Mouse (Mus musculus) left cerebral cortex, postnatal 10 days (tissue): Measurements from ENCODE around the gene Il12rb1. TPM values are rescaled to one million over a fixed set of nuclear protein-coding genes. Genes with fewer than 3 reads are reported as not detected.

ENCODE experiments used
- DNase-seq, 2 experiments: peaks; one replicate each; pipeline ENCODE4 v3.0.0; 2021 to 2022; ENCODE audit warnings: low spot score in 2 of 2, mixed read lengths in 1 of 2; ENCODE audit errors: extremely low spot score in 1 of 2
- intact Hi-C: fragments of 180-260 bp; cut with DNase I; formaldehyde crosslinking; loops from one replicate; pipeline ENCODE4 v1.15.1; 2025
- total RNA-seq, 2 experiments: library from RNA; stranded (reverse); gene quantifications; 2 replicates each; pipeline ENCODE4 v1.2.3; 2021

The Il12rb1 gene
- total RNA-seq, 2 experiments from 2014 or later, result 0.13 to 0.28 TPM

- intact Hi-C loops, result no loop called here
- no peak for DNase-seq
These were observed 36.2 kb upstream of the Il12rb1 start for GRCm38 (mm10) chr8:70772075-70772474.

DNA sequence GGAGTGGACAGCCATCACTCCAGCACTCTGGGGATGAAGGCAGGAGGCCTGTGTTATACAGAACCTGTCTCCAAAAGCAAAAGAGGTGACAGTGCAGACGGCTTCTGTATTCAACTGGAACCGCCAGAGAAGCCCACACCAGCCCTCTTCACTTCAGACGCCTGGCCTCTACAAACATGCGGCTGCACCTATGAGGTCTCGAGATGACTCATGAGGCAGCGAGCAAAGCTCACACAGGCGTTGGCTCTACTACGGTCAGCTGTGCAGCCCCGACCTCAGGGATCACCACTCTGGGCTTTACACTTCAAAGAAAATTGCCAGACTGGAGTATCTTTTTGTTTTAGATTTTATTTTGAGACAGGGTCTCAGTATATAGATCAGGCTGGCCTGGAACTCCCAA lies 35.4 kb upstream of the Il12rb1 start:
- DNase-seq, result no peak
- intact Hi-C loops, result no loop called here

DNA sequence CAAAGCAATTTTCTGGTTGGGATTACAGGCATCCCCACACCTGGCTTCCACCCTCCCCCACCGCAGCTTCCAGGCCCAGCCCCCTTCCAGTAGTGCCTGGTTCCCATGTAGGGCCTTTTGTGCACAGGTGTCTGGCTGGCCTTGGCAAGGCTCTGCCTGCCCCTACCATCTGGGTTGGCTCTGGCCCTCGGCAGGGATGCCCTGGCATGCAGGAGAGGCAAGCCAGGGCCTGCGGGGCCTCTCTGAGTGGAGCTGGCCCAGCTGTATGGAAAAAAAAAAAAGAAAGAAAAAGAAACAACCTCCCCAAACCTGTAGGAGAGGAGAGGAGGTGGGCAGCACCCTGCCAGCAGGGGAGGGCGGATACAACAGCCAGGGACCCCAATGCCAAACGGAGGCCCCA lies 34.8 kb upstream of the Il12rb1 start:
- DNase-seq, result no peak
- intact Hi-C loops, result no loop called here

GRCm38 (mm10) chr8:70773833-70774232 lies 34.4 kb upstream of the Il12rb1 start:
- intact Hi-C loops, result no loop called here

DNA sequence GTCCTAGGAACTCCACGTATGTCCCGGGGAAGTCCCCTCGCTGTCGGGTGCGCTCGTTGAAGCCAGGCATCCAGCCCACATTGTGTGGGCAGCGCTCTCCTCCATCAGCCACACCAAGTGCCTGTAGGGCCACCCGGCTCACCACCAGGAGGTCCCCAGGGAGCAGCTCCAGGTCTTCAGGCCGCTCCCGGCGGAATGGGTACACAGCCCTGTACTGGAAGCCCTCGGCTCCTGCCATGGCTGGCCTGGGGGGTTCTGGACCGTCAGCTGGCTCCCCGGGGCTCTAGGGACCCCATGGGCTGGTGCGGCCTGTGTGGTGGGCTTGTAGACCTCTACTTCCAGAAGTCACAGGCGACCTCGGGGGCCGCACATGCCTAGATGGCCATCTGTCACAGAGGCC lies 33.5 kb upstream of the Il12rb1 start:
- no peak for DNase-seq
- intact Hi-C loops, result no loop called here

More at GRCm38 (mm10) chr8:70773833-70774232, 34.4 kb upstream of the Il12rb1 start:
- DNase-seq, result peak in 1 of 2 experiments; percentile 89

- intact Hi-C loops, result no loop called here
- DNase-seq, result no peak
These were observed 33.0 kb upstream of the Il12rb1 start for GRCm38 (mm10) chr8:70775227-70775626.

DNA sequence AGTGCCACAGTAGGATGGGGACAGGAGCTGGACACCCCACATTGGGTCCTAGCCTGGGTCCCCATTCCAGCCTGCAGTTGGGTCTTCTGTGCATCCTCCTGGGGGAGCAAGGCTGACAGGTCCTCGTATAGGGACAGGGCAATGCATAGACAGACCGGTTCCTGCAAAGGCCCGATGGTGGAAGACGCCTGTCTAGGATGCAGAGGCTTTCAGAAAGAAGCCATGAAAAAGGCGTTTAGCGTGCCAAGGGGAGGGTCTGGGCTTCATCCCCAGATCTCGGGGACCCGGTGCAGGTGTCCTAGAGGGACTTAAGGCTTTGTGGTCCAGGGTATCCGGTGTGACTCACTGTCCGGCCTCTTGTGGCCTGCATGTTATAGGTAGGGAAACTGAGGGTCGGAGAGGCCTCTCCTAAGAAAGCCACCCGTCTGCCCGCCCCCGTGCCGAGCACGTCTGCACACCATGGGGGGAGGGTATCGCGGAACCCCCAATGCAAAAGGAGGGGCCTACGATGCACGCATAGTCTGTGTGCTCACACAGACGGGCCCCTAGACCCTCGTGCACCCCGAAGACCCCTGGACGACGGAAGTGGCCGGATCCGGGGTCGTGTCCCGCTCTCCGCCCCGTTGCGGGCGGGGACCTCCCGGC lies 32.3 kb upstream of the Il12rb1 start:
- intact Hi-C loops, result no loop called here
- peak in 1 of 2 experiments; percentile 73 for DNase-seq

DNA sequence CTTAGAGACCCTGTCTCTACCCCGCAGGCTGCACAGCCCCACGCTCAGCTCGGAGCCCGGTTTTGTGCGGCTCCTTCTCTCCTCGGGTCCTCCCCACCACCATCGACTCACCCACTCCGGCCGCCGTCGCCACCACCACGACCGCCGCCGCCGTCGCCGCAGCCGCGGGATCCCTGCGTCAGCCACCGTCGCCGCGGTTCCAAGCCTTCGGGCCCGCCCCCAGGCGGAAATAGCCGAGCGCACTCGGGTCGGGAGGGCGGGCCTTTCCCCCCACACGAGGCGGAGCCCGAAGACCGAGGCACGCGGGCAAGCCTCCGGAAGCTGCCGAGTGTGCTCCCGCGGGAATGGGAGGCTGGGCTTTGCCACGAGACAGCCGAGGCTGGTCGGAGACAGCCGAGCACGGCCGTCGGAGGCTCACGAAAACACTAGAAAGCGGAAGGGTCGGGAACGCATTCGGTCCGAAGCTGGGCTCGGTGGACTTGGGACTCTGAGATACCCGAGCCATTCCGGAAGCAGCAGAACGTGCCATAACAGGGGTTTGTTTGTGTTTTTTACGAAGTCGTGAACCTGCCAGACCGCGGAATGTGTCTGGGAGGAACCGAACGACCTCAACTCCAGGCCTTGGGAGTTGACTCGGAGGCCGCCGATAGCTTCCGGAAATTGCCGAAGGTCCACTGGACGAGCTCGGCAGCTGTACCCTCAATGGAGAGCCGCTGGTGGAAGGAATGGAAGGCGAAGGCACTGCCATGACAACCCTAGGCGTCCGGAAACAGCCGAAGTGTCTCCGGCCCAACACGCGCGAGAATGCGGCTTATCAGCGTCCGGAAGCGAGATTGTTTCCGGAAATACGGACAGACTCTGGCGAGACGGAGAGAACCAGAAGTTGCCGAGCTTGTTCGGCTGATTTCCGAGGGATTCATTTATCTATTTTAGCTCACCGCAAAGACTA lies 31.5 kb upstream of the Il12rb1 start, which contains the start of gene Pik3r2:
Gene Pik3r2, minus strand, starts transcription at position 218 of the 949 bp plus-strand sequence.
- intact Hi-C loops, result no loop called here
- peak; percentile 98 to 99 for DNase-seq

DNA sequence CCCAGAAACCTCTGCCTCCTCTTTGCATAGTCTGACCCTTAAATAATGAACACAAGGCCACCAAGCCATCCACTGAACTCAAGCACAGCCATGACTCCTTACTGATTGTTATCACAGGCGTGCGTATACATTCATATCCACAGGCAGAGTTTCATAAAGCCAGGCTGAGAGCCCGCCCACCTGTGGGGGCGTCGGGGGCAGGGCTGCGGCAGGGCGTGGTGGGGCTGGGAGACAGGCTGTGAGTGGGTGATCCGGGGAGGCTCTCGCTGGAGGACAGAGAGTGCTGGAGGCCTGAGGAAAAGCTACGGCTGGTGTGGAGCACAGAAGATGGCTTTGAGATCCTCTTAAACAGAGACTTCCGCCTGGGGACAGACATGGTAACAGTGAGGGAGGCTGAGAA lies 28.2 kb upstream of the Il12rb1 start:
- no peak for DNase-seq
- intact Hi-C loops, result no loop called here

GRCm38 (mm10) chr8:70786291-70787050 lies 21.8 kb upstream of the Il12rb1 start:
- intact Hi-C loops, result no loop called here
- no peak for DNase-seq

DNA sequence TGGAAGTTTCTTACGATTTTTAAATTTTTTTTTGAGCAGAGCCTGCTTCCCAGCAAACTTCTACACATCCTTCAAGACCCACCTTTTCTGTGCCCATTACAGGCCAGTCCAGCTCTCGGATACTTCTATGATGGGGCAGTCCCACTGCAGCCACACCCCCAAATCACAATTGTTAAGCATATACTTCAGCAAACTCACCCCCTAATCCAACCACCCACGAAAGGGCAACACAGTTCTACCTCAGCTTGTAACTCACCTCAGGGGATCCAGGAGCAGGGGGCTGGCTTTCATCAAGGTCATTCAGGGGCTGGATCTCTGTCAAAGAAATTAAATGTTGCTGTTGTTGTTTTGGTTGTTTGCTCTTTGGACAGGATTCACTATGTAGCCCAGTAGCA lies 21.2 kb upstream of the Il12rb1 start:
- DNase-seq, result no peak

GRCm38 (mm10) chr8:70787941-70788667 lies 20.1 kb upstream of the Il12rb1 start:
- DNase-seq, result peak in 1 of 2 experiments; percentile 61
- intact Hi-C loops, result no loop called here

More for the DNA sequence above, 21.2 kb upstream of the Il12rb1 start:
- intact Hi-C loops, result no loop called here

- DNase-seq, result peak in 1 of 2 experiments; percentile 36
- intact Hi-C loops, result no loop called here
These were observed 19.2 kb upstream of the Il12rb1 start for GRCm38 (mm10) chr8:70789046-70789445.

DNA sequence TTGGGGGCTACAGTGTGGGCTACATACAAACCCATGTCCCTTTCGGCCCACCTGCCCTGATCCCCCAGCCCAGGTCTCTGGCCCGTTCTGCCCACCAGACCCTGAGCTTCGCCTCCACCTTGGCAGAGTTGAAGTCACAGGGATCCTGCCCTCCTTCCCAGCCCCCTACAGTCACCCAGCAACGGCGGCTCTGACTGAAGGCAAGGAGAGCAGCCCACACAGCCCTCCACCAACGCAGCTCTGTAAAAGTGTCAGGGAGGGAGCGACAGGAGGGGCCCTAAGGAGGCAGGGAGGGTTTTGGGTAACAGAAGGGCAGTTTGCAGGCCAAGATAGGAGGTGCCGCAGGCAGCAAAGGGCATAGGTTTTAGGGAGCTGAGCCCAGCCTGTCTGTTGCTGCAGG lies 17.4 kb upstream of the Il12rb1 start:
- intact Hi-C loops, result no loop called here
- DNase-seq, result peak in 1 of 2 experiments; percentile 53

- DNase-seq, result peak in 1 of 2 experiments; percentile 63
- intact Hi-C loops, result no loop called here
These were observed 17.0 kb upstream of the Il12rb1 start for GRCm38 (mm10) chr8:70791294-70791701.

DNA sequence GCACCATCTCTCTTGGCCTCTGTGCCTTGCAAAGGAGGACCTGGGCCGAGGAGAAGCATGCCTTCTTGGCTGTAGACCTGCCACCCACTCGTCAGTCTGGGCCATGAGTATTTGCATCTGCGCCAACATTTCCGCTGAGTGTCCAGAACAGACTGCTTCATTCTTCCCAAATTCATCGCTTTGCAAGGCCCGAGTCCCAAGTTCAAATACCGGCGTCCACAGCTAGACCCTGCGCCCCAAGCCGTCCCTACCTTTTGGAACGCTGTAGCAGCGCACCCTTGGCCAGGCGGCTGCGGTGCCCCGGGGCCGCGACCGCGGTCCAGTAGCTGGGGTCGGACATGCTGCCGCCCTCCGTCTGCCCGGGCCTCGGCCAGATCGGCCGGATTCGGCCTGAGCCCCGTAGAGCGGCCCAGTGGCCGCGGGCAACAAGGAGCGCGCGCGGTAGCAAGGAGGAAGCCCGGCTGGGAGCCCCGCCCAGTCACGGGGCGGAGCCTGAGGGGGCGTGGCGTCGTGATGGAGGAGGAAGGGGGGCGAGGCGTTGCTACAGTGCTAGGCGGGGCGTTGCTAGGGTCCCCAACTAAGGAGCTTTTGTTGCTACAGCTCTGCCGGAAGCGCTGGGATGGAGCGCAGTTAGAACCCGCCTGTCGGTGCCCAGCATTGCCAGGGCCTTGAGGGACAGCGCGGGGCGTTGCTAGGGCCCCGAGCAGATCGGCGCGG lies 16.1 kb upstream of the Il12rb1 start:
- intact Hi-C loops, result no loop called here
- peak; percentile 95 to 98 for DNase-seq

- intact Hi-C loops, result no loop called here
- peak in 1 of 2 experiments; percentile 83 for DNase-seq
These were observed 15.5 kb upstream of the Il12rb1 start for GRCm38 (mm10) chr8:70792700-70793099.

GRCm38 (mm10) chr8:70794215-70794614 lies 14.0 kb upstream of the Il12rb1 start:
- intact Hi-C loops, result no loop called here
- no peak for DNase-seq
